Mouse (Mus musculus) stomach, embryonic 15.5 days (tissue): ENCODE results near the gene Unc93a. TPM values are rescaled to one million over a fixed set of nuclear protein-coding genes. Genes with fewer than 3 reads are reported as not detected.
"Not testable (repeated sequence)": the region's sequence is repeated elsewhere in the genome, so short reads cannot be mapped to it uniquely, and the experiment has no call there.

Experiments
- ATAC-seq: fragments of 200-750 bp; cut with Nextera tagmentation; 2 replicates; pipeline ENCODE4 v1.8.0; 2017; ENCODE audit warnings: low read depth, moderate number of reproducible peaks, moderate TSS enrichment; ENCODE audit not compliant: insufficient read depth, low FRiP score
- H3K27ac ChIP-seq: fragments of 300-500 bp; sonication (generic); 2 replicates; pipeline ENCODE4 v1.5.1; 2015; ENCODE audit warnings: mild to moderate bottlenecking, inconsistent platforms
- H3K27me3 ChIP-seq: fragments of 300-500 bp; sonication (generic); replicated peaks from 2 replicates; pipeline ENCODE4 v1.6.1; 2015; ENCODE audit warnings: inconsistent platforms
- H3K36me3 ChIP-seq: fragments of 300-500 bp; sonication (generic); 2 replicates; pipeline ENCODE4 v1.6.1; 2015; ENCODE audit warnings: inconsistent platforms
- H3K4me1 ChIP-seq: fragments of 300-500 bp; sonication (generic); 2 replicates; pipeline ENCODE4 v1.6.1; 2015; ENCODE audit warnings: inconsistent platforms
- H3K4me2 ChIP-seq: fragments of 300-500 bp; sonication (generic); 2 replicates; pipeline ENCODE4 v1.6.1; 2015; ENCODE audit warnings: mild to moderate bottlenecking, inconsistent platforms
- H3K4me3 ChIP-seq: fragments of 300-500 bp; sonication (generic); replicated peaks from 2 replicates; pipeline ENCODE4 v1.5.1; 2015; ENCODE audit warnings: inconsistent platforms
- H3K9ac ChIP-seq: fragments of 300-500 bp; sonication (generic); 2 replicates; pipeline ENCODE4 v1.6.1; 2015; ENCODE audit warnings: inconsistent platforms
- H3K9me3 ChIP-seq: fragments of 300-500 bp; sonication (generic); 2 replicates; pipeline ENCODE4 v1.6.1; 2016; ENCODE audit warnings: inconsistent platforms
- WGBS: fragments of 180-500 bp; shearing (Covaris S2); methylation state at CpG from one replicate; pipeline ENCODE4 v1.1.7; 2015; 5-methylcytosine and 5-hydroxymethylcytosine counted together
- polyA plus RNA-seq: library from polyadenylated mRNA; unstranded; fragments of >200 nt; fragmentation: Nextera tagmentation; extraction: Ambion mirVana; gene quantifications from 2 replicates; pipeline ENCODE4 v1.2.1, GENCODE M21; 2015

Gene Unc93a
- polyA plus RNA-seq, result not detected in 2 replicates

GRCm38 (mm10) chr17:13131710-13132109 is at the start of gene Unc93a:
Gene Unc93a, minus strand, starts transcription at chr17:13131810.
- H3K27ac ChIP-seq, H3K4me1 ChIP-seq, ATAC-seq, H3K36me3 ChIP-seq, H3K4me3 ChIP-seq, H3K9ac ChIP-seq, H3K27me3 ChIP-seq, H3K4me2 ChIP-seq, H3K9me3 ChIP-seq: not testable (repeated sequence)
- WGBS, result 73% methylated on average over 3 of the region's 4 CpGs

DNA sequence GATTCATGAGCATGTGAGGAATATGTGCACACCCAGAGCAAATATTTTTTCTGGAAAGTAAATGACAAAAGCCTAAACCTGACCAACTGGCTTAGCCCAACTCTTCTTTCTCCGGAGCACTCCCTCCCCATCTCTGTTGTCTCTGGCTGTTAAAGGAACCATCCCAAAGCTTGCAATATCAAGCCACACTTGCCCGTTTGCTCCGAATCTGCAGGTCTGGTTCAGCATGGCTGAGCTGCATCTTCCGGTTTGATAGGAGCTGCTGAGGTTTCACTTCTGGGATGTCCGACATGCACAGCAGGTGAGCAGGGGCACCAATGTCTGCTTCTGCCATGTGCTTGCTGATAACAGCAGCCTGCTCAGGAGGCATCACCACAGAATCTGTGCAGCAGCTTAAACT is 48.9 kb upstream of the Unc93a start:
- not testable (repeated sequence) for H3K4me1 ChIP-seq, H3K27ac ChIP-seq, H3K27me3 ChIP-seq, H3K4me3 ChIP-seq, H3K36me3 ChIP-seq, ATAC-seq, H3K9ac ChIP-seq, H3K4me2 ChIP-seq, H3K9me3 ChIP-seq
- WGBS, result 87% methylated on average over 5 of the region's 5 CpGs

- H3K4me1 ChIP-seq, H3K9me3 ChIP-seq, H3K27me3 ChIP-seq, H3K4me3 ChIP-seq, H3K36me3 ChIP-seq, H3K4me2 ChIP-seq, H3K27ac ChIP-seq, ATAC-seq, H3K9ac ChIP-seq: not testable (repeated sequence)
- WGBS, result 79% methylated on average over 4 of the region's 4 CpGs
Measured at GRCm38 (mm10) chr17:13179021-13179420, 47.4 kb upstream of the Unc93a start.

DNA sequence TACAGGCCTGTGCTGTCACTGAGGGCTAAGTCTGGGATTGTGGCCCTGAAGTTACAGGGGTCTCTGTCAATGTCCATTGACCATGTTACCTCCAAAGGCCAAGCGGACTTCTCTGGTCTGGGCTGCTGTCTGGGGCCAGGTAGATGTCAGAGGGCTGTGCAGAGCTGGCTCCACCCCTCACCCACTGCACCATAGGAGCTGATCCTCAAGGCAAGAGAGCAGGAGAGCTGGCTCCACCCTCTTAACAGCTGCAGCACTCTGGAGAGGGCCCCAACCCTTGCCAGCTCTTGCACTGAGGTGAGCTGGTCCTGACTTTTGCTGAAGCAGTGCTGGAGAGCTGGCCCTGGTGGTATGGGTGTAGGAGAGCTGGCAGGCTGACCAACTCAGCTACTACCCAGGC is 46.2 kb upstream of the Unc93a start:
- ATAC-seq, result peak; percentile 51
- H3K27ac ChIP-seq, H3K4me2 ChIP-seq, H3K4me3 ChIP-seq, H3K36me3 ChIP-seq, H3K9ac ChIP-seq, H3K27me3 ChIP-seq, H3K9me3 ChIP-seq, H3K4me1 ChIP-seq: not testable (repeated sequence)
- WGBS, result 57% methylated on average over 1 of the region's 1 CpGs

- WGBS, result 22% methylated on average over 1 of the region's 1 CpGs
- H3K4me1 ChIP-seq, H3K4me2 ChIP-seq, H3K9ac ChIP-seq, H3K9me3 ChIP-seq, H3K36me3 ChIP-seq, H3K27ac ChIP-seq, H3K4me3 ChIP-seq, H3K27me3 ChIP-seq, ATAC-seq: not testable (repeated sequence)
Measured at GRCm38 (mm10) chr17:13175609-13176008, 44.0 kb upstream of the Unc93a start.

DNA sequence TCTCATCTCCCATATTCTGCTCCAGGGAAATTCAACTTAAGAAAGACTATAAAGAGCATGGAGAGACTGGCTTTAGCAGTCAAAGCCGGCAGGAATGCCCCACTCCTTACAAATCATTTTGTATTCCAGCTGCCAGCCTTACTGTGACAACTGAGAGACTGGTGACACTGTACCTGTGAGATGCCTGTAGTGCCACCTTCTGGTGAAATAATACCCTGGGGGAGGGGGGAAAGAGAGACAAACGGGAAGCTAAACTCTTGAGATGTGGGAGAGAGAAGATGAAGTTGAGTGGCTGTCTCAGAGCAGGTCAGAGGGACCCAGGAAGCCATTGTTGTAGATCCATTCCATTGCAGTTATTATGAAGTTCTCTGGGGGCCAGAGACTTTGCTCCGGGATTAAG is 42.4 kb upstream of the Unc93a start:
- H3K36me3 ChIP-seq, H3K4me1 ChIP-seq, H3K9ac ChIP-seq, H3K9me3 ChIP-seq, H3K4me2 ChIP-seq, ATAC-seq, H3K27me3 ChIP-seq, H3K27ac ChIP-seq, H3K4me3 ChIP-seq: not testable (repeated sequence)
- 57% methylated on average over 2 of the region's 3 CpGs for WGBS

DNA sequence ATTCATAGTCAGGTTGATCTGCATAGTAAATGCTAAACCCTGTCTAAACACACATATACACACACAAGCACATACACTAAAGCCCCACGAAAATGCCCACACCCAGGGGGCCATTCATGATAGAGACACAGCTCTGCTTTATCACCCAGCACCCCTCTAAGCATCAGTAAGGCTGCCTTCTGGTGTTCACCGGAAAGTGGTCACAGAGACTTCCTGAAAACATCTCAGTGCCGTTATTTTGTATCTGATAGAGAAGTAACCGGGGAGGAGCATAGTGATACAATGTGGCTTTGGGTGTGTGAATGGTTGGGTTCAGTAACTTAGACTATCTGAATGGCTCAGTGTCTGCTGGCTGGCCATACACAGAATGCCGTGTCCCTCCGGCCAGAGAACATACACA is 42.0 kb upstream of the Unc93a start:
- H3K9me3 ChIP-seq, H3K4me1 ChIP-seq, H3K27me3 ChIP-seq, H3K9ac ChIP-seq, H3K4me2 ChIP-seq, ATAC-seq, H3K4me3 ChIP-seq, H3K27ac ChIP-seq, H3K36me3 ChIP-seq: not testable (repeated sequence)
- 82% methylated on average over 6 of the region's 6 CpGs for WGBS

- ATAC-seq, H3K4me2 ChIP-seq, H3K4me3 ChIP-seq, H3K9me3 ChIP-seq, H3K27me3 ChIP-seq, H3K36me3 ChIP-seq, H3K27ac ChIP-seq, H3K4me1 ChIP-seq, H3K9ac ChIP-seq: not testable (repeated sequence)
- WGBS, result 83% methylated on average over 7 of the region's 7 CpGs
Measured at GRCm38 (mm10) chr17:13146128-13146527, 14.5 kb upstream of the Unc93a start.

DNA sequence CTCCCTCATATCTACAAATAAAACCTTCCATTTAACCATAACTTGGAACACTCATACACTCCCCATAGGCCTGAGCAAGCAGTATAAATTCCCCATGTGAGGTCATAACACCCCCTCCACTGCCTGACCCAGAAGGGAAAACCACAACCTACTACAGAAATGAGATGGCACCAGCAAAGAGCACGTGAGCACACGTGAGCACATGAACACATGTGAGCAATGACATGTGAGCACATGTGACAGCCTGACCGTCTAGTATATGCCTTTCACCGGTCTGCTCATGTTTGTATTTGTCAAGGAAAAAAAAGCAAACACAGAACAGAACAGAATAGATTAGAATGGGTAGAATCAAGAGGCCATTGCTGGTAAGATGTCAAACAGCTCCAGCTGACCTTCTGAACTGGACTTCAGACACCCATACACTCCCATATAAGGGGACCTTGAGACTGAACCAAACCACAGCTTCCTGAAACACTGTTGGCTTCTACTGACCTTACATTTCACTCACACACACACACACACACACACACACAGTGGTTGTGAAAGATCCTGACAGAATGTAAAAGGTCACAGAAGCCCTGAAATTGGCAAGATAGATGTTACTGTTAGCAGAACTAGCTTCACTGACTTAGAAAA is 13.1 kb upstream of the Unc93a start:
- not testable (repeated sequence) for H3K27me3 ChIP-seq, H3K9ac ChIP-seq, H3K4me3 ChIP-seq, H3K4me1 ChIP-seq, H3K4me2 ChIP-seq, ATAC-seq, H3K36me3 ChIP-seq, H3K9me3 ChIP-seq, H3K27ac ChIP-seq
- WGBS, result 64% methylated on average over 4 of the region's 4 CpGs

- not testable (repeated sequence) for H3K36me3 ChIP-seq, H3K9ac ChIP-seq, ATAC-seq, H3K9me3 ChIP-seq, H3K27ac ChIP-seq, H3K4me2 ChIP-seq, H3K4me3 ChIP-seq, H3K27me3 ChIP-seq, H3K4me1 ChIP-seq
- WGBS, result no CpG with 5 or more reads among the region's 2 CpGs
Measured at GRCm38 (mm10) chr17:13142665-13143064, 11.1 kb upstream of the Unc93a start.

- not testable (repeated sequence) for H3K27ac ChIP-seq, H3K27me3 ChIP-seq, H3K36me3 ChIP-seq, H3K4me2 ChIP-seq, H3K9ac ChIP-seq, H3K4me1 ChIP-seq, H3K9me3 ChIP-seq, ATAC-seq, H3K4me3 ChIP-seq
- 40% methylated on average over 1 of the region's 6 CpGs for WGBS
Measured at GRCm38 (mm10) chr17:13135356-13135755, 3.7 kb upstream of the Unc93a start.

DNA sequence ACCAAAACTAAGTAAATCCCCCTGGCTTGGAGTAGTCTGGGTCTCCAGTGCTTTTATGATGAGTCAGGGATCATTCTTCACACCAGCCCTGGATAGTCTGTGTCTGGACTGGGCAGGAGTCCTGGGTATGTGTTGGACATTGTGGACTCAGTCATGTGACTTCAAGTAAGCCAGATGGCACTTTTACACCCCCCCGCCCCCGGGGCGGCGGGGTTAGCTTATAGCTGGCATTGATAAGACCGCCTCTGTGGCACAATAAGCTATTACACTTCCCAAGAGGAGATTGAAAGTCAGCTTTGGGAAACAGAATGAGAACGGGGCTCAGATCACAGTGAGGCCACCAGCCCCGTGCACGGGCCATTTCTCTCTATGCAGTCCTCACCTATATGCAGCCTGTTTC is 742 bp upstream of the Unc93a start:
- not testable (repeated sequence) for H3K27me3 ChIP-seq, H3K4me1 ChIP-seq, ATAC-seq, H3K9ac ChIP-seq, H3K27ac ChIP-seq, H3K4me2 ChIP-seq, H3K36me3 ChIP-seq, H3K9me3 ChIP-seq, H3K4me3 ChIP-seq
- 80% methylated on average over 8 of the region's 8 CpGs for WGBS

GRCm38 (mm10) chr17:13129737-13130465 is 1.7 kb downstream of the Unc93a start:
- ATAC-seq, H3K27me3 ChIP-seq, H3K4me3 ChIP-seq, H3K36me3 ChIP-seq, H3K27ac ChIP-seq, H3K9me3 ChIP-seq, H3K9ac ChIP-seq, H3K4me1 ChIP-seq, H3K4me2 ChIP-seq: not testable (repeated sequence)
- 73% methylated on average over 9 of the region's 11 CpGs for WGBS
